Mouse (Mus musculus) G1E (cell line): ENCODE measurements around the gene Scaf11.

Source experiments
- CTCF ChIP-seq: IDR thresholded peaks from 2 replicates; pipeline ENCODE4 v1.5.1; 2012; ENCODE audit warnings: low read depth, low read length, inconsistent platforms, mixed read lengths
- GATA1 ChIP-seq: IDR thresholded peaks from 2 replicates; pipeline ENCODE4 v1.6.1; 2012; ENCODE audit warnings: borderline replicate concordance, low read length, inconsistent platforms, mixed read lengths
- TAL1 ChIP-seq: conservative IDR thresholded peaks from 2 replicates; pipeline ENCODE4 v1.6.1; 2012; ENCODE audit warnings: low read depth, low read length, inconsistent platforms, mixed read lengths

- TF ChIP-seq CTCF (no peak), GATA1 (no peak), TAL1 (no peak)
Observed at GRCm38 (mm10) chr15:96465076-96465475, 4.4 kb upstream of the Scaf11 start.
